Comparison of ENCODE assay signal across 8 mouse cellular contexts in genomic region chr10:25539146-25539770, GRCm38 (mm10). TPM values are rescaled to one million over a fixed set of nuclear protein-coding genes. Genes with fewer than 3 reads are reported as not detected.
DNase-seq lines count a peak whose midpoint lies in the region; ATAC-seq and TF ChIP-seq lines count a peak whose summit lies in the region.

No protein-coding gene starts in this region.

- no peak overlapping the region for H3K27ac ChIP-seq in midbrain, embryonic 14.5 days (replicated peaks; ENCODE audit: low read depth, low read length)
- no peak overlapping the region for H3K27ac ChIP-seq in midbrain, embryonic 11.5 days (ENCODE audit: low read depth, low read length)
- peak overlapping the region; percentile 31; the same call in 1 of the 2 replicates for H3K27ac ChIP-seq in intestine, postnatal 0 days (ENCODE audit: low read depth, low read length)

- no peak overlapping the region for H3K4me3 ChIP-seq in midbrain, embryonic 14.5 days (replicated peaks; ENCODE audit: low read depth, low read length)
- H3K4me3 ChIP-seq in midbrain, embryonic 11.5 days (ENCODE audit: low read depth, low read length), result no peak overlapping the region
- H3K4me3 ChIP-seq in intestine, postnatal 0 days (ENCODE audit: low read depth, low read length), result no peak overlapping the region

- DNase-seq in cerebellum, adult 18-20 months, result peak; percentile 3 to 19
- DNase-seq in cerebellum, adult 11-12 months, result no peak
- peak; percentile 35 for DNase-seq in midbrain, embryonic 14.5 days
- DNase-seq in midbrain, embryonic 11.5 days (ENCODE audit: low spot score, missing footprints), result no peak
- DNase-seq in right cerebral cortex, postnatal 14 days, result peak; percentile 37
- no peak for DNase-seq in ovary, postnatal 10 days (ENCODE audit: low spot score)
- DNase-seq in yolk sac, embryonic 10.5 days (ENCODE audit: low spot score), result no peak

- no peak overlapping the region for H3K9ac ChIP-seq in midbrain, embryonic 14.5 days (replicated peaks; ENCODE audit: low read length)
- no peak overlapping the region for H3K9ac ChIP-seq in midbrain, embryonic 11.5 days (ENCODE audit: low read length)
- no peak overlapping the region for H3K9ac ChIP-seq in intestine, postnatal 0 days (ENCODE audit: low read depth, low read length)

- no peaks in the 10 kb centered on the region for H3K27me3 ChIP-seq in midbrain, embryonic 14.5 days (ENCODE audit: control insufficient read depth, insufficient read depth, low read length)
- H3K27me3 ChIP-seq in midbrain, embryonic 11.5 days (ENCODE audit: control insufficient read depth, insufficient read depth, low read length), result no peaks in the 10 kb centered on the region
- no peaks in the 10 kb centered on the region for H3K27me3 ChIP-seq in intestine, postnatal 0 days (replicated peaks; ENCODE audit: control insufficient read depth, insufficient read depth, low read length)

- no peaks in the 10 kb centered on the region for H3K36me3 ChIP-seq in midbrain, embryonic 14.5 days (ENCODE audit: control insufficient read depth, insufficient read depth, low read length)
- H3K36me3 ChIP-seq in midbrain, embryonic 11.5 days (ENCODE audit: control insufficient read depth, insufficient read depth, low read length), result no peaks in the 10 kb centered on the region
- no peaks in the 10 kb centered on the region for H3K36me3 ChIP-seq in intestine, postnatal 0 days (ENCODE audit: control insufficient read depth, insufficient read depth)

- H3K9me3 ChIP-seq in midbrain, embryonic 14.5 days (ENCODE audit: control insufficient read depth, low read length), result no peaks in the 10 kb centered on the region
- no peaks in the 10 kb centered on the region for H3K9me3 ChIP-seq in midbrain, embryonic 11.5 days (ENCODE audit: control insufficient read depth, low read length)
- H3K9me3 ChIP-seq in intestine, postnatal 0 days (ENCODE audit: control insufficient read depth), result no peaks in the 10 kb centered on the region

- 90% methylated on average over 4 of the region's 4 CpGs for whole genome bisulfite sequencing in midbrain, embryonic 14.5 days
- WGBS in midbrain, embryonic 11.5 days, result 85% methylated on average over 4 of the region's 4 CpGs
- WGBS in intestine, postnatal 0 days, result 36% methylated on average over 4 of the region's 4 CpGs

- TF ChIP-seq CTCF in intestine, postnatal 0 days (IDR thresholded peaks at IDR 0.05; ENCODE audit: low read depth), result peak; percentile 70

- H3K4me2 ChIP-seq in midbrain, embryonic 14.5 days (ENCODE audit: low read length), result no peak overlapping the region
- no peak overlapping the region for H3K4me2 ChIP-seq in midbrain, embryonic 11.5 days
- 0 out of 2 replicates have a peak overlapping the region, but pooled peaks have one; percentile 10 for H3K4me2 ChIP-seq in intestine, postnatal 0 days (replicated peaks; ENCODE audit: low read depth)

- no peaks in the 10 kb centered on the region for H3K4me1 ChIP-seq in midbrain, embryonic 14.5 days (ENCODE audit: control insufficient read depth, insufficient read depth, low read length)
- H3K4me1 ChIP-seq in midbrain, embryonic 11.5 days (ENCODE audit: control insufficient read depth, insufficient read depth, low read length), result no peaks in the 10 kb centered on the region
- no peaks in the 10 kb centered on the region for H3K4me1 ChIP-seq in intestine, postnatal 0 days (replicated peaks; ENCODE audit: control insufficient read depth, insufficient read depth, low read length)

- no peak for ATAC-seq in midbrain, embryonic 14.5 days (ENCODE audit: low FRiP score, low TSS enrichment)
- ATAC-seq in midbrain, embryonic 11.5 days (ENCODE audit: low FRiP score), result no peak
- ATAC-seq in intestine, postnatal 0 days, result peak; percentile 47

RNA-seq across cellular contexts. Expression of gene Smlr1, which starts 3.2 kb away (rescaled TPM):
- not detected in 2 replicates for polyA plus RNA-seq in midbrain, embryonic 14.5 days (2014; fragmentation: Nextera tagmentation; extraction: Ambion mirVana)
- polyA plus RNA-seq in midbrain, embryonic 11.5 days (2014; fragmentation: Nextera tagmentation; extraction: Ambion mirVana), result not detected in 2 replicates
- polyA plus RNA-seq in intestine, postnatal 0 days (2015; fragmentation: Nextera tagmentation; extraction: Ambion mirVana), result 166 and 172 TPM in 2 replicates

Comparison
In these comparisons a context has a peak if more than half of its experiments do, and no peak if none do; other contexts are left out.
1. DNase-seq: peak in cerebellum, adult 18-20 months (2 of 2), midbrain, embryonic 14.5 days (single experiment) and right cerebral cortex, postnatal 14 days (single experiment); none in cerebellum, adult 11-12 months (single experiment), midbrain, embryonic 11.5 days (single experiment), ovary, postnatal 10 days (single experiment) and yolk sac, embryonic 10.5 days (single experiment).
2. RNA of gene Smlr1, which starts 3.2 kb away (polyA plus RNA-seq): 166 to 172 TPM in intestine, postnatal 0 days; not detected in midbrain, embryonic 14.5 days and not detected in midbrain, embryonic 11.5 days; every median in the first group is over 100 times any median in the second.